Mouse (Mus musculus): ENCODE measurements around the gene Sde2.

DNA sequence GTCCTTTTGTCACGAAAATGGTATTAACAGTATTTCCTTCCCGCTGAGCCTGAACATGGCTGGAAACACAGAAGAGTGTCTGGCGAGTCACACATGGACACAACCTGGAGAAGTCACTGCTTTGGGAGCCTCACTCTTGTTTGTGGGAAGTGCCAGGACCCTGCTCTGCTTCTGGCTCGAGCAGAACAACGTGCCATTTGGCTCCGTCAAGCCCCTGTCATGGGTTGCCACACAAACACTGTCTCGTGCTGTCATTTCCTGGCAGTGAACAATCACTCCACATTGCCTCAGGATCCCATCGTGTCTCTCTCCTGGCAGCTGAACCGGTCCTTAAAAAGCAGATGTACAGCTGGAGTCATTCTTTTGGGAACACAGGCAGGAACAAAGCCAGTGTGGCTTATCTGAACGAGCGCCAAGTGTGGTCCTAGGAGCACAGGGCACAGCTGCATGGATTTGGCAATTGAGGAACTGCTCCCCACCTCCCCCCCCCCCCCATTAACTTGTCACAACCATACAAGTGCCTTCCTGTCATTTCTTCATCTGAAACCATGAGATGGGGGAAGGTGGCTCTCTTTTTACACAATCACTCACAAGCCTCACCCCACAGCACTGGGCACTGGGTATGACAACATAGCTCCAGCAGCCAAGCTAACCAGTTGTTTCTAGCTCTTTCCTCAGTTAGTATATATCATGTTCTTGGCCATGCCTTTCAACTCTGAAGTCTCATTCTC is 2.3 kb upstream of the Sde2 start:
- peak; percentile 2 for TF ChIP-seq TCF12 (IDR thresholded peaks at IDR 0.05; ENCODE audit: insufficient read depth, poor library complexity, severe bottlenecking)
- no peak for TF ChIP-seq SRF (IDR thresholded peaks at IDR 0.05; ENCODE audit: control insufficient read depth, insufficient read length, low read depth)
- peak; percentile 26 for TF ChIP-seq POLR2A (IDR thresholded peaks at IDR 0.05; ENCODE audit: insufficient read length, low read depth)
- no peak for TF ChIP-seq MAX (IDR thresholded peaks at IDR 0.05; ENCODE audit: low read depth)
- no peak for TF ChIP-seq REST (IDR thresholded peaks at IDR 0.05; ENCODE audit: insufficient read depth, insufficient read length)
- TF ChIP-seq USF1 (IDR thresholded peaks at IDR 0.05; ENCODE audit: low read depth) = no peak
- TF ChIP-seq MYOG (IDR thresholded peaks at IDR 0.05; ENCODE audit: control insufficient read depth in 1 of 3, insufficient read depth in 1 of 3, insufficient read length in 2 of 3, low read depth in 2 of 3) = peak; percentile 20 to 78 (median 68)
- TF ChIP-seq POLR2AphosphoS2 (IDR thresholded peaks at IDR 0.05; ENCODE audit: insufficient read length, low read depth) = peak; percentile 8

Measured in myocyte (in vitro differentiated cells).